Mouse (Mus musculus) spleen, embryonic (tissue): ENCODE measurements around the gene Erich6b.

Experiments used
- CTCF ChIA-PET: fragments of 350-600 bp; sonication (Branson Sonifier 250); formaldehyde crosslinking; loops from one replicate; lab custom pipeline; 2022; lab: Charles Lee

The Erich6b gene

DNA sequence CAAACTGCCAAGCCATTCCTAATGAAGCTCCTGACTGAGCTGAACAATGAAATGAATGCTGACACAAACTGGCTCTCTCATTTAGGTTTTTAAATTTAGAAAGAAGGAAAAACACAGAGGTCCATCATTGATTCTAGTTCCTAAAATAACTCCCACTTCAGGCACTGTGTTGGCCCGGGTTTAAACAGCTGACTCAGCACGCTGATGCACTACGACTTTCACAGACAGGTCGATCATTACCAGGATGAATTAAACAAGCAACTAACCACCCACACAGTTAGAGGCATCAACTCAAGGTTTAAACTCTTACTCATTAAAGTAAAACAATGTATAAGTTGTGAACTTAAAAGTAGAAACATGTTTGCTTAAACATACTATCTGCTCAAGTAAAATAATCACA lies 64.6 kb downstream of the Erich6b start:
- CTCF ChIA-PET = no interaction called here

DNA sequence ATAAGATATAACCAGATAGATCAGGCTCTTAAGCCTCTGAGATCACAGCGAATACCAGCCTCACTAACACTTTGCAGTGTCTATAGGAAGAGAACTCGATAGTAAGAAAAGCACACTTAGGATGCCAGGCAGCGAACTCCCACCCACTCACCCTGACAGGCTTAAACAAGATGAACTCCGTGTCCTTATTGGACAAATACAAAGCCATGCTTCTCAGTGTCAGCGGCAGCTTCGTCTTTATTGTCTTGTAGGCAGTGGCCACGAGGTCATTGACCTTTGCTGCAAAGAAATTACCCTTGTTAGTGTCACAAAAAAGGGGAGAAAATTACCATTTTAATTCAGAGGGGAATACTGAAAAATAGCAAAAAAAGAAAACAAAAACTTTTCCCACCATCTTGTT lies 65.7 kb downstream of the Erich6b start:
- CTCF ChIA-PET = interaction anchor here (0.8 kb wide), 1 partner anchor 317 kb away, joined by 7 read pairs; no protein-coding TSS in a partner anchor

DNA sequence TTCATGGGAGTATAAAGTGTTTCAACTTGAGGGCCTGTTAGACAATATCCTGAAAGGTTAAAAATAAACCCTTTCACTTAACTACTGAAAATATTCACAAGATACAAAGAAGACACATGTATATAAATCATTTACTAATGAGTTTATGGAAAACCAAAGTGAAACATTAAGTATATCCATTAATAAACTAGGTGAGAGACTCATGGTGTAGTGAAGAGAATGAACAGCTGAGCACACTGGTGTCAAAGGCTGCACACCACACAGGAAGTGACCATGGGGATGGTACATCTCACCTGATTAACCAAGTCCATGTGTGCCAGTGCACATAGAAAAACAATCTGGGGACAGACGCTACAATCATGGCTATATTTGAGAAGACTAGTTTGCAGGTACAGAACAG lies 66.9 kb downstream of the Erich6b start:
- CTCF ChIA-PET = interaction anchor here (0.6 kb wide), 1 partner anchor 529 kb away, joined by 4 read pairs; no protein-coding TSS in a partner anchor

DNA sequence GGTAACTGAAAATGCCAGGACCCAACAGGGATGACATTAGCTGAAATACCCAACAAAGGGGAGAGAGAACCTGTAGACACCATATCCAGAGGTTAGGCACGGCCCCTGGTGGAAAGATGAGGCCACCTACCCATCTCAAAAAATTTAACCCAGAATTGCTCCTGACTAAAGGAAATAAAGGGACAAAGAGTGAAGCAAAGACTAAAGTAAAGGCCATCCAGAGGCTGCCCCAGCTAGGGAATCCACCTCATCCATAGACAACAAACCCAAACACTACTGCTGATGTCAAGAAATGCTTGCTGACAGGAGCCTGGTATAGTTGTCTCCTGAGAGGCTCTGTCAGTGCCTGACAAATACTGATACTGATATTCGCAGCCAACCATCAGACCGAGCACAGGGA lies 69.7 kb downstream of the Erich6b start:
- CTCF ChIA-PET = no interaction called here

DNA sequence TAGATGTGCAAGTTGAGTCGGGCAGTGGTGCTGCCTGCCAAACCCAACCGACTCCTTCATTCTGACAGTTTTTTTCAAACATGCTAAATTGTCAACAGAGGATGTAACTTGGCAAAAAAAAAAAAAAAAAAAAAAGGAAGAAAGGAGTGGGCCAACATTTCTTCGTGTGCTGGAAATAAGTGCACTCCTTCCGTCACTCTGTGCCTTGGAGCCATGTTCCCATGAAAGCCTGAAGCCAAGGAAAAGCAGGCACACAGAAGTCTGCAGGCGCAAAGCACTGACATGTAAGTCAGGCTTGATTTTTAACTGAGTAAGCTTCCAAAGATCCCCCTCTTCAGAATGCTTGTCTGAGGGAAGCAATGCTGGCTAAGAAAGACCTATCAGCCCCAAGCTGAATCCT lies 70.6 kb downstream of the Erich6b start:
- CTCF ChIA-PET = no interaction called here

DNA sequence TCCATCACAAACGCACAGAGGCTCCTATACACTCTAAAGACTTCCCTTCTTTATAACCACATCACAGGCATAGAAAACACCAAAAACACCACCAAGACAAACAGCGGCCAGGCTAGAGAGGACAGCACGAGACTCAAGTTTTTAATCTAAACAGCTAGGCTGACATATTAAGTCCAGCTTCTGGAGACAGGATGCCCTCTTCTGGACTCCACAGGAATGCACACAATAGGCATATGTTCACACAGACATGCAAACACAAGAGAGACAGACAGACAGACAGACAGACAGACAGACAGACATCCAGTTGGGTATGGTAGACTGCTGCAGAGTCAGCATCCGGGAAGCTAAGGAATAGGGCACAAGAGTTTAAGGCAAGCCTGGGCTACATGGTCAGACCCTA lies 71.6 kb downstream of the Erich6b start:
- CTCF ChIA-PET = interaction anchor here (0.5 kb wide), 1 partner anchor 122 kb away, joined by 5 read pairs; no protein-coding TSS in a partner anchor

DNA sequence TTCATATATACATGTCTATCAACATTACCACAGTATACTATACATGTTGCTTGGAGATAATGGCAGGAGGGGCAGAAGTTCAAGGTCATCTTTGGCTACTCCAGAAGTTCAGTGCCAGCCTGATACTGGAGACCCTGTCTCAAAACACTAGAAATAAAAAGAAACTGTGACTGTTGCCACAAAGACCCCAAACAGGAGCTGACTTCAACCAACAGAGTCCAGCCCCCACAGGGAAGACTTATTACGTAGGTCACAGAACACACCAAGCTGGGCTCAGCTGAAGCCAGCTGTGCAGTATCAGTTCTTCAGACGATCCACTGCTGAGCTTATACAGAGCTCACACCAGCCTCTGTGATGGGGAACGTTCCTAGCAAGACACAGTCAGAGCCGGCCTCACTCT lies 74.4 kb downstream of the Erich6b start:
- CTCF ChIA-PET = no interaction called here
